Mouse (Mus musculus) cerebellum, adult 2 months (tissue): ENCODE measurements around the gene Upp2.

Experiments used
- CTCF ChIP-seq: fragments of 200-500 bp; IDR thresholded peaks from 2 replicates; pipeline ENCODE4 v1.5.1; 2011; ENCODE audit warnings: low read depth, mild to moderate bottlenecking, control low read depth, low read length, moderate library complexity, borderline replicate concordance; ENCODE audit not compliant: insufficient read depth
- POLR2A ChIP-seq: fragments of 200-500 bp; IDR thresholded peaks from 2 replicates; pipeline ENCODE4 v1.6.1; 2011; ENCODE audit warnings: low read length, control low read depth, borderline replicate concordance; ENCODE audit not compliant: insufficient read depth

DNA sequence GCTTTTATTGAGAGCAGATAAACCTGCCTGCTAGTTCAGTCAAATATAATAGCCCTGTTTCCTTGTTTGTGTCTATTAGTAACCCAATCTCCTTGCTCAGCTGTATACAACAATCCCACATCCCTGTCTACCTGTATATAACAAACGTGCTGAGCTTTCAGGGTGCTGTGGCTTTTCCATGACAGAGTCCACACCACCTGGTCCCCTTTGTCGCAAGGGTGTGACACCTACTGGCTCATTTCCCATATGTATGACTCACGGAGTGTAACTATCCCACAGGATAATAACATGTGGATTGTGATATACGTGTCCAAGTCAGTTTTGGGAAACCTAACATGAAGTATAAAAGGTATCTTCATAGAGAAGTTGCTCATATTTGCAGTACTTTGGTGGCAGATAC, 275.3 kb downstream of the Upp2 start:
- TF ChIP-seq CTCF (no peak), POLR2A (no peak)
